Mouse (Mus musculus): ENCODE measurements at regions not wholly inside any gene's neighbourhood (a gene's known extent, or its start where the extent isn't known, plus 50 kb on each side); places are given as distances from the start of the nearest gene placed in this dataset.

DNA sequence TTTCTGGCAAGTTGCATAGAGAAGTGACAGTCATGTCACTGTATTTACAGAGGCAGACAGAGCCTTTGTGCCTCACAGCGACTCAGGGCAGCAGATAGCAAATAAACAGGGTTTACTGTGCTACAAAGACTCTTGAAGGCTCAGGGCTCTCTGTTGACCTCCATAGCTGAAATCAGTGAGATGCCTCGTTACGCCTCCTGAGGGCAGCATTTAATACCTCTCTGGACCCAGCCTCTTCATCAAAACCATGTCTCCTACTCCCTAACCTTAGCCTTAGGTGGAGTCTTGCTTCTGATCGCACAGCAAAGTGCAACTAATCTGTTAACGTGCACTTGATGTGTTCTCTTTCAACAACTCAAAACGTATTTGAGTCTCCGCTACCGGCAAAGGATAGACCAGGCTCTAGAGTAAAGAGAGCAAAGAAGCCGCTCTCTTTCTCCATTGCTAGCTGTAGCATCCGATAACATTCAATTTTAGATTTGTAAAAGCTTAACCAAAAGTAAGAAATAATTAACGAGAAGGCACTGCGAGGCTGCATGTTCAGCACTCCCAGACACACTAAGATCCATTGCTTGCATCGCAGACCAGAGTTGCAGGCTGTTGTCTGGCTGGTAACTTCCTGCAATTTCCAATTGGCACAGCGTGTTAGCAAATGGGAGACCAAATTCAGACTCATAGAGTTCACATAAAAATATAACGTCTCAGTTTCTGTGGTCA lies 101.1 kb upstream of the Man2a1 start:
- peak in 1 of 2 experiments; percentile 53 for DNase-seq (ENCODE audit: low spot score in 2 of 2)

DNA sequence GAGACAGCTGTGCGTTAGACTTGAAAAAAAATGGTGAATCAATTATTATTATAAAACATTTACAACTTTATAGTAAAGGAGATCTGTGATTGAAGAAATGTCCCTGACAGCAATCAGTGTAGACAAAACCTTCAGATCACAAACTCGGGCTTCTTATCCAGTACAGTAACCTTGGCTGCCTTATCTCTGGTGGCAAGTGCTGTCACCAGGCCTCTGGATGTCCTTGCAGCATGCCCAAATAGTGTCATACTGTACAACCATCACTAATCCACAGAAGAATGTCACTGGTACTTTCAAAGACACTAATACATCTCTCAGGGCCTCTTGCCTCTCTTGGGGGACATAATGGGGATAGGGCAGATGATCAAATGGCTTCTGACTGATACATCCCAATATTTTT lies 98.2 kb upstream of the Man2a1 start:
- no peak for DNase-seq (ENCODE audit: low spot score in 2 of 2)

DNA sequence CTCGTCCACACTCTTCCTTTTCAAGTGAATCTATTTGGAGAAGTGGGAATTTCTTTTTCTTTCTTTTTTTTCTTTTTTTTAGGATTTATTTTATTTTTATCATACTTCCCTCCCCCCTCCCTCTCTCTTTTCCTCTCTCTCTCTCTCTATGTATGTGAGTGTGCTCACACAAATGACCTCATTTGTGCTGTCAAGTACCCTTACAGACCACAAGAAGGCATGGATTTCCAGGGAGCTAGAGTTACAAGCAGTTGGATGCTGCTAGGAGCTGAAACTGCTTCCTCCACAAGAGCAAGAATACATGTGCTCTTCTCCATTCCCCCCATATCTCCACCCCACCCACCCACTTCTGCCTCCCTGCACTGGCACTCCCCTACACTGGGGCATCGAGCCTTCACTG lies 94.6 kb upstream of the Man2a1 start:
- DNase-seq (ENCODE audit: low spot score in 2 of 2), result no peak

DNA sequence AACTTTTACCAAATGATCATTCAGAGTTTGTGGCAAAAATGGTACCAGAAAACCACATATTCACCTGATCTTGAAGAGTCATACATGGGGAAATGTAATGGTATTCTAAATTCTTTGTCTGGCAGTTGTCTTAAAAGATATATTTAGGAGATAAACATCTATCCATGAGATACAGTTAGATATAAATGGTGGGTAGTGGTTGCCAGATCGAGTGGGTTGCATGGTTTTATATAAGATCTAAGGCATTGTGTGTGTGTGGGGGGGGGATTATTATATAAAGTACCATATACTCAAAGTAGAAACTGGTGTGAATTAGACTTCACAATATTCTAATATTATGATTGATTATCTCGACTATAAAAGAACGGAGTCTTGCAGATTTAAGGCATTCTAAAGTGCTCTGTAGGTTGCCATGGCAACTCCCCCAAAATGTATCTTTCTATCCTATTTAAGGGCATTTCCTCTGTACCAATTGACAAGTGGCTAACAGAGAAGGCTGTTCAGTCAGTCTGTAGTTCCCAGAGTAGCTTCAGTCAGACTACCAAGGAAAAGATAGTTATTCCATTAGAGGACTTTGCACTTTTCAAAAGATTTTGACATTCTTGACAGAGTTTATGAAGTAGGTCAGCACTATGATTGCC lies 89.3 kb upstream of the Man2a1 start:
- DNase-seq (ENCODE audit: low spot score in 2 of 2), result no peak

DNA sequence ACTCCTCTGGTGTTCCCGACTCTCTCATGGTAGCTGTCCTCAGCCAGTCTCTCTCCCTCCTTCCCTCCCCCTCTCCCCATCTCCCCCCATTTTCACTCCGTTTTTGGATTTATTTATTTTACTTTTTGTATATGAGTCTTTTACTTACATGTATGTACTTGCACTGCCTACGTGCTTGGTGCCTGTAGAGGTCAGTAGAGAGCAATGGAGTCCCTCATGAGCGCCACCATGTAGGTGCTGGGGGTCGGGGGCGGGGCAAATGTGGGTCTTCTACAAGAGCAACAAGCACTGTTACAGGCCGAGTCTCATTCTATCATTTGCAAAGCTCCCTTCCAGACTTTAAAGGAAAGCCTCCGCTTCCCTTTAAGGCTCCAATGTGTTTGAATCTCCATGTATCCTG lies 78.3 kb upstream of the Man2a1 start:
- no peak for DNase-seq (ENCODE audit: low spot score in 2 of 2)

DNA sequence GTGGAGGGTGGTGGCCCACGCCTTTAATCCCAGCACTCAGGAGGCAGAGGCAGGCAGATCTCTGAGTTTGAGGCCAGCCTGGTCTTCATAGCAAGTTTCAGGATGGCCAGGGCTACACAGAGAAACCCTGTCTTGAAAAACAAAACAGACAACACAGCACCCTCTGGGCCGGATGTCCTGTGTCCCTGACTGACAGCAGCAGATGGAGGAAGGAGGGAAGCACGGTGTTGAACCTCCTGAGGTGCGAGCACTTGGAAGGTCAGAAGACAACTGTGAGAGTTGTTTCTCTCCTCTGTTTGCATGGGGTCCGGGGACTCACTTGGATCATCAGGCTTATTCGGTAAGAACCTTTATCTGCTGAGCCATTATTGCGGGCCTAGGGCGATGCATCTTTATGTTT lies 76.6 kb upstream of the Man2a1 start:
- DNase-seq (ENCODE audit: low spot score in 2 of 2), result no peak

DNA sequence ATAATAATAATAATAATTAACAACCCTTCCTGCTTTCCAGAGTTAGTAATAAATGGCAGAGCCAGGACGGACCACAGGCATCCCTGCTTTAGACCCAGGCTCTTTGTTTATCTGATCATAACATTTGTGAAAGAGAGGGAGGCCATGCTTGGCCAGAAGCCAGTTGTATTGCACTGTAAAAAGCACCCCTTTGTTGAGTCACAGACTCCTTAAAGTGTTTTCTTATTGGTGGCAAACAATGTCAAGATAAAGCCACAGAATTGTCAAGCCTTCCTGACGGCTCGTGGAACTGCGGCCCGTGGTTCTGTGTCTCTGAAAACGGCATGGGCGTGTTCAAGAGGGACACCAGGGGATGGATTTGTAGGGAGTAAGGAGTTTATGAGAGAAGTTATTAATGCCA lies 72.7 kb upstream of the Man2a1 start:
- DNase-seq (ENCODE audit: low spot score in 2 of 2), result no peak

DNA sequence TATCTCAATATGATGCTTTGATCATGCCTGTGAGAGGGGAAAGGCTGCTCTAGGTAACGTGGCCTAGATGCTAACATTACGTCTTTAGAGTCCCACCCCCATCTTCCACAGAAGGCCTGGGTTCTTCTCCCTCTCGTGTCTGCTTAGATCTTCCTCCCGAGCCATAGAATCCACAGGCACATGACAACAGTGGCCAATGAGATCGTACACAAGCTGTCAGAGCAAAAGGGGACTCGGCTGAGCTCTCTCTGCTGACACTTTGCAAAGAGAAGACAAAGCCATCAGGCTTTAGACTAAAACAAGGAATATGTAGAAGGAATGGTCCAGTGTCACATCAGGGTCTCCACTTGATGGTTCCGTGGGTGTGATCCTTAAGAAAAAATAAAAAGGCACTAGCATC lies 72.1 kb upstream of the Man2a1 start:
- no peak for DNase-seq (ENCODE audit: low spot score in 2 of 2)

DNA sequence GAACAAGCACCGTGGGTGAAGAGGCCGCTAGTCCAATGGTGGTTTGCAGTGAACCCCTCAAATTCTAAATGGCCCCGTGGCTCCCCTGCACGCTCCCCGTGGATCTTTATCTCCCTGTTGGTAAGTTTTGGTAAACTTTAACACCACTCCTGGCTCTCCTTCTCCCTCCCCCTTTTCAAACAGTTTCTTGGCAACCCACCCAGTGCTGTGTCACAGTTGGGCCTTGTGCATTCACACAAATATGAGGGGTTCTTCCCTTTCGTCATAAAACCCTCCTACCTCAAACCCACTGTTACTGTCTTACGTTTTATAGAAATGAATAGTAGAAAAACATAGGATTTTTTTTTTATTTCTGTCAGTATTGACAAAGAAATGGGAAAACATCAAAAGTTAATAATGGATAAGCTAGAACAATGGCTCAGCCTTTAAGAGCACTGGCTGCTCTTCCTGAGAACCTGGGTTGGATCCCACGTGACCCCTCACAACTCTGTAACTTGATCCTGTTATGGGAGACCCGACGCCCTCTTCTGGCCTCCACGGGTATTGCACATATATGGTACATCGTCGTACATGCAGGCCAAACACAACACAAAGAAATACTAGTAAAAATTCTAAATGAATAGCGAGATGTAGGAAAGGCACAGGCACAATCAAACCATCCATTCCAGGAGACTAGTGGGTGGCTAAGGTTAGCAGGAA lies 71.1 kb upstream of the Man2a1 start:
- DNase-seq (ENCODE audit: low spot score in 2 of 2), result no peak

DNA sequence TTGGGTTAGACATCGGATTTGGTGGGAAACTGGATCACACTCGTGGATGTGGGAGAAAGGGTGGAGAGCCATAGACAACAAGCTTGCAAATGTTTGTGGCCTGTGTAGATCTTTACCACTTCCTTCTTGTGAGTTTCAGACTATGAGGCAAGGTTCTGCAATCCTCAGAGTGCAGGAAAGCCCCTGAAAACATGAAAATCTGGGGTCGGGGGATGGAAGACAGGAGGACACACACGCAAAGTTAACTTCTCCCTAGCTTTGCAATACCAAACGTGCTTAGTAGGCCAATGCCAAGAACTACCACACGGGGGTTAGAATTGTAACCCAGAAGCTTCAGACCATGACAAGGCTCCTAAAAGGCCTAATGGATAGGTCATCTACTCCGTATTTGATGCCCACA lies 69.4 kb upstream of the Man2a1 start:
- no peak for DNase-seq (ENCODE audit: low spot score in 2 of 2)

DNA sequence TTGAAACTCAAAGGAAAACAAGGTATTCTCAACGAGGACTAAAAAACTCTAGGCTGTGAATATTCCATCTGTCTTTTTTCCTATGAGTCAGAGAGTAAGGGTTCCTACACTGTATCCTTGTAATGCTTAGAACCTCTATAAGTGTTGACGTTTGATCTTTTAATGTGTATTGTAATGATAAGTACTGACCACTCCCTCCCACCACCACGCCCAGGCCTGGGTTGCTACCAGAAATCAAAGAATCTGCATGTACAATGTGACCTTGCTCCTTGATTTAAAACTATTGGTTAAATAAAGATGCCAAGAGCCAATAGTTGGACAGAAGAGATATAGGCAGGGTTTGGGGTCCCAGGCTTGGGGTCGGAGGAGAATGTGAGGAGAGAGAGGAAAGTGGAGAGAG lies 66.2 kb upstream of the Man2a1 start:
- no peak for DNase-seq (ENCODE audit: low spot score in 2 of 2)

DNA sequence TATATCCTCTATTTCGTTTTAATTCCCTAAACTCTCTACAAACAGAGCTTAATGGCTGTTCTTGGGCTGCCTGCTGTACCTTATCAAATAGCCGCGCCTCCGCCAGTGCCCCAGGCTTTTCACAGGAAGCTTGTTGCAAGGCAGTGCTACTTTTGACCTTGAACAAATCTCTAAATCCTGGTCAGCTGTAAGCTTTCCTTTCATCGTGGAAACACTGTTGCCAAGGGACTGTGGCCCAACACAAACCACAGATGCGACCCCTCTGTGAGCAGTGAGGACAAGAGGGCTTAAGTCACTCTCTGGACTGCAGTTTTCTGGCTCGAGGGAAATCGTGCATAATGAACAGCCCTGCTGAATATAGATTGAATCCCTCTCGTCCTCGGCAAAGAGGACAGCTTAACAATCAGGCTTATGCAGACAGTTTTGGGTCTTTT lies 62.0 kb upstream of the Man2a1 start:
- DNase-seq (ENCODE audit: low spot score in 2 of 2), result peak in 1 of 2 experiments; percentile 9

DNA sequence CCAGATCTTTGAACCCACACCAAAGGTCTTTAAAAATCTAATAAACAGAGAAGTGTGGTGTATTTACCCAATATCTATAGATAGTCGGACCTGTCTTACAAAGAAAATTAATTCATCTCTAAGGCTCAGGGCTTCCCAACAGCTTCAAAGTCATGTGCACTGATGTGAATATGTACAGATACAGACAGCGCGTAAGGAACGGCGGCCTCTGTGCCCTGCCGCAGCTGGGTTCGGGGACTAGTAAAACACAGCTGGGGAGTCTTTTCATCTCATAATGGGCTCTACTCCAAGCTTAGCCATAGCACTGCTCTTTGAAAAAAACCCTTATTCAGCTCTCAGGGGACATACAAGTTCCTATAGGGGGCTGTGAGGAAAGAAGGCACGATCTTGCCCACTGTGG lies 60.1 kb upstream of the Man2a1 start:
- DNase-seq (ENCODE audit: low spot score in 2 of 2), result no peak

DNA sequence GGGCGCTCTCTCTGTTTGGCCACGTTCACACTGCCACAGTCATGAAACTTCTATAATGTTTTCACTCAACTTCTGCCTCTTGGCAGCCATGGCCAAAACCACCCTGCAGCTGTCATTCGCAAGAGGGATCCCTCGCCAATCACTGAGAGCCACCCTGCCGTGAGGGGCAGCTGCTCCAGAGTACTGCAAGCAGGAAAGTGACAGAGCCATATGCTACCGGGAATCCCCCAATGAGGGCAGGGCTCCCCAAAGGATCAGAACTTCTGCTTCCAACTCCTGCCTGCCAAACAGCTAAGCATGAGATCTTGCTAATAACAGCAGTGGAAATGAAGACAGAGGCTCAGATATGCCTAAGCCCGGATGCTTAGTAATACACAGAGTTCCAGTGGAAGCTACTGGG lies 52.0 kb upstream of the Man2a1 start:
- DNase-seq (ENCODE audit: low spot score in 2 of 2), result peak in 1 of 2 experiments; percentile 74

DNA sequence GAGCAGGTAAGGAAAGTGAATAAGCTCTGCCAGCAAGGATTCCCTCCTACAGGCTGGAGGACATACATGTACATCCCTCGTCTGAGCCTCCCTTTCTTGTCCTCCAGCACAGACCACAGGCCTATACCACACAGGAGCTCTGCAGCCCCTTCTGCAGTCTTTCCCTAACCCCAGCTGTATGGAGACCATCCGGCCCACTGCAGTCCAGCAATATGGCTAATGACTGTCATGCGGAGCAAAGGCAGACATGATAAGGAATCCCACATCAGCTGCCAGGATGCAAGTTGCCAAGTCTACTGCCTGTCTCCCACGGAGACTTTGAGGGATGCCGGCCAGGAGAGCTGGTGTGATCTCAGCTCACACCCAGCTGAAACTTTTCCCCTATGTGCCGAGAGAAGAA lies 50.5 kb upstream of the Man2a1 start:
- peak in 1 of 2 experiments; percentile 30 for DNase-seq (ENCODE audit: low spot score in 2 of 2)

Measured in cerebellum, postnatal 4 days (tissue).